Mouse (Mus musculus) neural tube, embryonic 14.5 days (tissue): ENCODE measurements at regions not wholly inside any gene's neighbourhood (a gene's known extent, or its start where the extent isn't known, plus 50 kb on each side); places are given as distances from the start of the nearest gene placed in this dataset.
A peak's percentile ranks its signal among the peaks of the same experiment; 100 is the strongest.

Experiments
- ATAC-seq: fragments of 200-750 bp; cut with Nextera tagmentation; 2 replicates; pipeline ENCODE4 v1.8.0; 2017; ENCODE audit warnings: low read depth, mild to moderate bottlenecking, moderate TSS enrichment, moderate library complexity
- H3K27ac ChIP-seq: fragments of 300-500 bp; sonication (generic); 2 replicates; pipeline ENCODE4 v1.5.1; 2014; ENCODE audit warnings: low read depth, mild to moderate bottlenecking, control low read depth, low read length, moderate library complexity, mixed read lengths
- H3K27me3 ChIP-seq: fragments of 300-500 bp; sonication (generic); 2 replicates; pipeline ENCODE4 v1.6.1; 2014; ENCODE audit warnings: low read length; ENCODE audit not compliant: control insufficient read depth, insufficient read depth
- H3K36me3 ChIP-seq: fragments of 300-500 bp; sonication (generic); 2 replicates; pipeline ENCODE4 v1.6.1; 2014; ENCODE audit warnings: low read length, mixed read lengths; ENCODE audit not compliant: control insufficient read depth, insufficient read depth
- H3K4me1 ChIP-seq: fragments of 300-500 bp; sonication (generic); 2 replicates; pipeline ENCODE4 v1.6.1; 2014; ENCODE audit warnings: low read length; ENCODE audit not compliant: control insufficient read depth, insufficient read depth
- H3K4me2 ChIP-seq: fragments of 300-500 bp; sonication (generic); 2 replicates; pipeline ENCODE4 v1.6.1; 2014; ENCODE audit warnings: mild to moderate bottlenecking, low read depth, low read length, control low read depth
- H3K4me3 ChIP-seq: fragments of 300-500 bp; sonication (generic); 2 replicates; pipeline ENCODE4 v1.5.1; 2014; ENCODE audit warnings: low read depth, low read length, control low read depth, mixed read lengths
- H3K9ac ChIP-seq: fragments of 300-500 bp; sonication (generic); replicated peaks from 2 replicates; pipeline ENCODE4 v1.6.1; 2014; ENCODE audit warnings: low read depth, mild to moderate bottlenecking, control low read depth, low read length, mixed read lengths
- H3K9me3 ChIP-seq: fragments of 300-500 bp; sonication (generic); 2 replicates; pipeline ENCODE4 v1.6.1; 2016; ENCODE audit warnings: low read length; ENCODE audit not compliant: control insufficient read depth
- WGBS: fragments of 180-500 bp; shearing (Covaris S2); extraction: QIAGEN DNeasy Blood & Tissue Kit; methylation state at CpG from one replicate; pipeline ENCODE4 v1.1.7; 2014; 5-methylcytosine and 5-hydroxymethylcytosine counted together

DNA sequence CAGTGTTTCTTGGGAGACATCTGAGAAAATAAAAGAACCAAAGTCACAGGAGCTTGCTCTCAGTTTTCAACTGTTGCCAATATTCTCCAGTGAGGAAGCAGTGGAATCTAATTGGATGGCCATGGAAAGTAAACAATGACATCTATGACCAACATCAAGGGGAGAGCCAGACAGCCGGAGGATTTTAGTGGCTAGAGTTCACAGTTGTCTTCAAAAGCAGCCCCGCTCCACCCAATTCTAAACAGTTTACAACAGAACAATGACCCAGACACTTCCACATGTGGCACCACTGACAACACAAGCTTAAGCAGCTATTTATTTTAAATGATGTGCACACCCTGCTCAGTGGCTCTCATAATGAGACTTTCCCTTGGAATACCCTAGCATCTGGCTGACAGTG, 317.5 kb upstream of the Isx start:
- 63% methylated on average over 2 of the region's 2 CpGs for WGBS

GRCm38 (mm10) chr8:74557539-74558464, 315.2 kb upstream of the Isx start:
- Histone ChIP-seq H3K4me3 (no peak overlapping the region), H3K4me2 (no peak overlapping the region), H3K27me3 (no peaks in the 10 kb centered on the region), H3K4me1 (peaks cover 6% of the 10 kb centered on the region; the same call in 1 of the 2 replicates), H3K36me3 (no peaks in the 10 kb centered on the region), H3K9ac (no peak overlapping the region), H3K27ac (no peak overlapping the region; the same call in 1 of the 2 replicates), H3K9me3 (no peaks in the 10 kb centered on the region)
- WGBS: 16% methylated on average over 5 of the region's 5 CpGs
- peak; percentile 77 for ATAC-seq

More for the DNA sequence above, 317.5 kb upstream of the Isx start:
- no peak overlapping the region for H3K27ac ChIP-seq
- no peaks in the 10 kb centered on the region for H3K9me3 ChIP-seq
- no peak for ATAC-seq
- peaks cover 6% of the 10 kb centered on the region; the same call in 1 of the 2 replicates for H3K4me1 ChIP-seq
- no peak overlapping the region for H3K4me3 ChIP-seq
- H3K36me3 ChIP-seq: no peaks in the 10 kb centered on the region
- no peaks in the 10 kb centered on the region for H3K27me3 ChIP-seq
- no peak overlapping the region for H3K9ac ChIP-seq
- H3K4me2 ChIP-seq: no peak overlapping the region

DNA sequence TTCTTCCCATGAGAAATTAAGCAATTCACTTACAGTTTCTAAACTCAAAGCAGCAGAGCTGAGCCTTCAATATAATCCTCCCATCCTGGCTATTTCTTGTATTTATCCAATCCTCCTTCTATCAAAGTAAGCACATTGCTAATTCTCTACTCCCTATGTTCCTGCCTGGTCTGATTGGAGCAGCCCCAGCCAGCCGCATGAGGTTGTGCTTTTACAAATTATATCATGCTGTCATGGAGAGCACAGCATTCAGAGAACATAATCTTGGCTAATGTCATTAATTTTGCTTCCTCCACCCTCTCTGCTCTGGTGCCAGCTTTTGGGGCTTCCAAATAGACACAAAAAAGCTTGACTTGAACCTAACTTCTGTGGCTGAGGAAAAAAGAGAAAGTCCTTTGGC, 311.9 kb upstream of the Isx start:
- no peak for ATAC-seq

More for the DNA sequence above, 311.9 kb upstream of the Isx start:
- H3K4me1 ChIP-seq: peaks cover 6% of the 10 kb centered on the region; the same call in 1 of the 2 replicates
- no peaks in the 10 kb centered on the region for H3K36me3 ChIP-seq
- whole genome bisulfite sequencing: 69% methylated on average over 1 of the region's 1 CpGs
- H3K9ac ChIP-seq: no peak overlapping the region
- no peak overlapping the region for H3K4me3 ChIP-seq
- no peak overlapping the region for H3K27ac ChIP-seq
- no peak overlapping the region for H3K4me2 ChIP-seq
- no peaks in the 10 kb centered on the region for H3K27me3 ChIP-seq
- no peaks in the 10 kb centered on the region for H3K9me3 ChIP-seq
